Mouse (Mus musculus): ENCODE measurements around the gene Pabpn1.
A peak's percentile ranks its signal among the peaks of the same experiment; 100 is the strongest.

The Pabpn1 gene

DNA sequence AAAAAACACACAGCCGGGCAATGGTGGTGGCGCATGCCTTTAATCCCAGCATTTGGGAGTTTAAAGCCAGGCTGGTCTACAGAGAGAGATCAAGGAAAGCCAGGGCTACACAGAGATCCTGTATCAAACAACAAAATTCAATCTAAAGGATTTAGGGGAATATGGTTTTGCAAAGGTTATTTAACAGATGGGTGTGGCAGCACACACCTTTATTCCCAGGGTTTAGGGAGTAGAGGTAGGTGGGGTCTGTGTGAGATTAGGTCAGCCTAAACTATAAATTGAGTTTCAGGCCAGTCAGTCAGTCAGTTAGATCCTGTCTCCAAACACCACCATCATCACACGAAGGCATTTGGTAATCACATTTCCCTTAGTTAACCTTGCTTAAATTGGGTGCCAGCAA lies at the start of gene Pabpn1:
TSS of gene Pabpn1 (plus strand) at position 301 of the 400 bp plus-strand sequence.
- DNase-seq (ENCODE audit: low read depth, low spot score) = no peak

DNA sequence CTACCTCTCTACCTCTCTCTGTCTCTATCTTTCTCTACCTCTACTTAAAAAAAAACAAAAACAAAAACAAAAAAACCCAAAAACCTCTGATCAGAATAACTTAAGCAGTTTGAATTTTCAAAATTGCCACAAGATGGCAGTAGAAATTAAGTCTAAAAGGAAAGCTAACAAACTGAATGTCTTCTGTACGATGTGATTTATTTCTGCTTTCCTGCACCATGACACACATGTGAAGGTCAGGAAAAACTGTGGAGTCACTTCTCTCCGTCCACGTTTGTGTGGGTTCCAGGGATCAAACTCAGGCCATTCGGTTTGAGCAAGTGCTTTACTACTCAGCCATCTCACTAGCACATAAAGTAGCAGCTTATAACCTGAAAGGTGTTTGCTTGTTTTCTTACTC lies 48.8 kb upstream of the Pabpn1 start:
- DNase-seq (ENCODE audit: low read depth, low spot score) = peak; percentile 52

GRCm38 (mm10) chr14:54855726-54856125 lies 36.6 kb upstream of the Pabpn1 start:
- no peak for DNase-seq (ENCODE audit: low read depth, low spot score)

DNA sequence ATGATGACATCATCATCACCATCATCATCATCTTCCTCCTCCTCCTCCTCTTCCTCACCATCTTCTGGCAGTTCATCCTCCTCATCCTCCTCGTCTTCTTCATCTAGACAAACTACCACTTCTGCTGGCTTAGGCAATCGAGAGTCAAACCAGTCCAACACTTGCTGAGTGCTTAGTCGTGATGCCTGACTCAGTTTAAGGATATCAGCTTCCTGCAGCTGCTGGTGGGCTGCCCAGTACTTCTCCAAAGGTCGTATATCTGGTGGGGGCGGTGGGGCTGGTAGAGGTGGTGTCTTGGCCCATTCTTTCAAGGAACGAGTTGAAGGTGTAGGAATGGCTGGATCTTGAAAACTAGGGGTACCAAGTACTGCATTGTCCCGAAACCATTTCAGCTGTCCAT lies 35.6 kb upstream of the Pabpn1 start:
- DNase-seq (ENCODE audit: low read depth, low spot score) = no peak

GRCm38 (mm10) chr14:54857891-54858290 lies 34.4 kb upstream of the Pabpn1 start:
- no peak for DNase-seq (ENCODE audit: low read depth, low spot score)

DNA sequence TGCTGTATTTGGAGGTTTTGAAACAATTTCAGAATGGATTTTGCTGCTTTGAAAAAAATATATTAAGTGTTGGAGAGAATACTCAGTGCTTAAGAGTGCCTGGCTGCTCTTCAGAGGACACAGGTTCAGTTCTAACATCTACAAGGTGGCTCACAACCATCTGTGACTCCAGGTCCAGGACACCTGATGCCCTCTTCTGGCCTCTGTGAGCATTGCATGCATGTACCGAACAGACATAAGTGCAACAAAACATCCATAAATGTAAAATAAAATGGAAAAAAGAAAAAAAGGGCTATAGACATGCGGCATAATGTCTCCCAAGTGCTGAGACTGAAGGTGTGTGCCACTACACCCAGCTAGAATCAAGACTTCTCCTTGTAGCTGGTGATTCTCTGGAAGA lies 31.8 kb upstream of the Pabpn1 start:
- peak; percentile 66 for DNase-seq (ENCODE audit: low read depth, low spot score)

- peak; percentile 90 for DNase-seq (ENCODE audit: low read depth, low spot score)
Measured at GRCm38 (mm10) chr14:54863501-54864312, 28.6 kb upstream of the Pabpn1 start.

GRCm38 (mm10) chr14:54864313-54865036 lies 27.8 kb upstream of the Pabpn1 start:
- DNase-seq (ENCODE audit: low read depth, low spot score) = no peak

- DNase-seq (ENCODE audit: low read depth, low spot score) = no peak
Measured at GRCm38 (mm10) chr14:54865626-54866025, 26.7 kb upstream of the Pabpn1 start.

DNA sequence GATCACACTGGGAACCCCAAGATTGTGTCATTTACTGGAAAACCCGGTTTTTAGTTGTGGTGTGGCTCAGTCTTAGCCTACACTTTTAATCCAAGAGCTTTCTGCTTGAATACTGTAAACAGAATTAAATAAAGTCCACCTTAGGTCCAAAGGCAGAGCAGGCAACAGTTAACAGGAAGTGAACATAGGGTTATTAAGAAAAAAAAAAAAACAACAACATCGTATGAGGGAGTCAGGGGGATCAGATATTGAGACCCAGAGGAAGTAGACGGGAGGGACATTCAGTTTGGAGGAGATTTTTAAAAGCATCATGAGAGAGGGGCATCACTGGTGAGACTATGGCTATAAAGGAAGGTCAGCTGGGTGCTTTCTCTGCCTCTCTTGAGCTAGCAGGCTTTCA lies 26.0 kb upstream of the Pabpn1 start:
- no peak for DNase-seq (ENCODE audit: low read depth, low spot score)

DNA sequence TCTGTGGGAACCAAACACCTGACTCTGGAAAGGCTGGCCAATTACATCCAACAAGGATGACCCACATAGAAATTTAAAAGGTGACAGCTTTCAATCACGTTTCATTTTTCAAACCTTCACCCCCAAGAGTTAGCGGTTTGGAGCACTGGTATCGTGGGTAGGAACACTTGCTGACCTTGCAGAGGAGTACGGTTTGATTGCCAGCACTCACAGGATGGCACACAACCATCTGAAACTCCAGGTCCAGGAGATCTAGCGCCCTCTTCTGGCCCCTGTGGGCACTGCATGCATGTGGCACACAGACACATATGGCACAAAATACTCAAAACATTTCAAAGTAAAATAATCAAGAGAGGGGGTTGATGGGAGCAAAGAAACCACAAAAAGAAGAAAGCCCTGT lies 25.4 kb upstream of the Pabpn1 start:
- peak; percentile 82 for DNase-seq (ENCODE audit: low read depth, low spot score)

GRCm38 (mm10) chr14:54868026-54868425 lies 24.3 kb upstream of the Pabpn1 start:
- DNase-seq (ENCODE audit: low read depth, low spot score) = no peak

DNA sequence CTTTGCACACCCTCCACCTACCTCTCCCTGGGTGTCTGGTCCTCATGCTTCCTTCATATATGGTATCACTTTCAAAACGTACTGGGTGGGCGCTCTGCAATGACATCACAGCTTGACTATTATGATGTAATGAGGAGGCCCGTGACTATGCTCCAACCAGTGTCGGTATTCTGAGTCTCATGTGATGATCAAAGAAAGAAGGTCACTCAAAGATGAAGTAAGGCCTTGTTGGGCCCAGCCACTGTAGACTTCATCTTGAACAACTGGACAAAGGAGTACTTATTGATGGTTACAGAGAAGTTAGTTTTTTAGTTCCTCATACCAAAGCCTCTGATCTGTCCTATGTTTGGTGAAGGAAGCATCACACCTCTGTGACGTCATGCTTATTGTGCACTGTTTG lies 21.4 kb upstream of the Pabpn1 start, which contains the start of gene Homez:
TSS of gene Homez (minus strand) at position 101 of the 400 bp plus-strand sequence.
- DNase-seq (ENCODE audit: low read depth, low spot score) = no peak

- no peak for DNase-seq (ENCODE audit: low read depth, low spot score)
Measured at GRCm38 (mm10) chr14:54874165-54874564, 18.1 kb upstream of the Pabpn1 start.

DNA sequence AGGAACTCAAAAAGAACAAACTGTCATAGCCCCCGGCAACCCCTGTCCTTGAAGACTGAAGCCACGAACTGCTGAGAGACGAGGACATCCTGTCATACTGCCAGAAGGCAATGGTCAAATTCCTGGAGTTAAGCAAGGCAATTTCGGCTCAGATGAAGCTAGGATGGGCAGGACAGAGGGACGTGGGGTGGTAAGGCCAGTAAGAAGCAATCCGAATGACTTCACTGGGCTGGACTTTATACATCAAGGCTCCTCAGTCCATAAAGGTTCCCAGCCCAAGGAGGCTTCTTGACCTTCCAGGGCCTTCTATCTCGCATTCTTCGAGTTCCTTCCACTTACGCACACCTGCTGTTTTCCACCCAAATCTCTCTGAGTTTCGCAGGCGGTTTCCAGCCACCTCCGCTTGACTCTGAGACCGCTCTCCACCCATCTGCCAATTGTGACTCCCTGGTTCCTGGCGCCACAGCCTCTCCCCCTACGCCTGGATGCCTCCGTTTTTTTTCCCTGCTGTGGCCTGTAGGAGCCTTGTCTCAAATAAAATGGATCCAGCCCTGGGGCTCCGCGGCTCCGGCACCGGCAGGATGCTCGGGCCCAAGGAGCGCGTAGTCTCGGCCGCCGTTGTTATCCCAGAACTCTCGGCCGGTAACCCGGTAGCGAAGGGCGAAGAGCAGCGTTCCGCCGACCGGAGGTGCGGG lies 16.3 kb upstream of the Pabpn1 start:
- DNase-seq (ENCODE audit: low read depth, low spot score) = peak; percentile 86

DNA sequence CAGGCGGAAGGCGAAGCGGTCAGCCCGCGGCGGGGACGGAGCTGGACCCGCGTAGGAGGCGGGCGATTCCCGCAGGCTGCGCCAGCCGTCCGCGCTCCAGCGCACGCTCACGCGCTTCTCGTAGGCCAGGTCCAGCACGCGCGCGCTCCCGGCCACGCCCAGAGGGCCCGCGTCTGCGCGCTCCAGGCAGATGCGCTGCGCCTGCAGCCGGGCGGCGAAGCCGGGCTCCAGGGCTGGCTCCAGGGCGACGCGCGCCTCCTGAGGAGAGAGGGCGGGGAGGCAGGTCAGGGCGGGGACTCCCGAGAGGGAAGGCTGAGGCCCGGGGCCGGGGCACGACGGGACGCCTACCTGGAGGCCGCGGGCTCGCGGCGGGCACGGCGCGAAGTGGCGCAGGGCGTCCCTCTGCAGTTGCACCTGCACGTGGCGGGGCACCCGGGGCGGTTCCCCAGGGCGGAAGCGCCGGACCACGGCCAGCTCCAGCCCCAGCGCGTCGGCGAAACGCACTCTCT lies 15.7 kb upstream of the Pabpn1 start:
- DNase-seq (ENCODE audit: low read depth, low spot score) = peak; percentile 97

- peak; percentile 74 for DNase-seq (ENCODE audit: low read depth, low spot score)
Measured at GRCm38 (mm10) chr14:54877048-54877715, 15.1 kb upstream of the Pabpn1 start, which contains the start of gene Ppp1r3e. TSS of gene Ppp1r3e (minus strand) at chr14:54877550.

- DNase-seq (ENCODE audit: low read depth, low spot score) = peak; percentile 93
Measured at GRCm38 (mm10) chr14:54883154-54884021, 8.9 kb upstream of the Pabpn1 start, which contains the start of the genes Bcl2l2 and Gm20521. TSS of gene Bcl2l2 (plus strand) at chr14:54883377. TSS of gene Gm20521 (plus strand) at chr14:54883441.

GRCm38 (mm10) chr14:54884022-54884712 lies 8.1 kb upstream of the Pabpn1 start:
- no peak for DNase-seq (ENCODE audit: low read depth, low spot score)

DNA sequence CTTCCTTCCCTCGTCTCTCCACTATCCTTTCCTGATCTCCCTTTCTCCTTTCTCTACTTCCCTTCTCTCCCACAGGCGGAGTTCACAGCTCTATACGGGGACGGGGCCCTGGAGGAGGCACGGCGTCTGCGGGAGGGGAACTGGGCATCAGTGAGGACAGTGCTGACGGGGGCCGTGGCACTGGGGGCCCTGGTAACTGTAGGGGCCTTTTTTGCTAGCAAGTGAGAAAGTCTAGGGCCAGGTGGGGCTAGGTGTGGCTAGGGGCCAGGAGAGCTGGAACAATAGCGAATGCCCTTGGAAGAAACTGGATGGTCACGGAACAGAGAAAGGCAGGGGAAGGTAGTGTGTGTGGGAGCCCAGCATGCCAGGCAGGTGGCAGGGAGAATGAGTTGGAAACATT lies 7.0 kb upstream of the Pabpn1 start:
- DNase-seq (ENCODE audit: low read depth, low spot score) = no peak
